Mouse (Mus musculus) intestine, embryonic 16.5 days (tissue): ENCODE data around the gene Ldhc. TPM values are rescaled to one million over a fixed set of nuclear protein-coding genes. Genes with fewer than 3 reads are reported as not detected.
"Not testable (repeated sequence)": the region's sequence is repeated elsewhere in the genome, so short reads cannot be mapped to it uniquely, and the experiment has no call there.

Source experiments
- ATAC-seq: fragments of 200-750 bp; cut with Nextera tagmentation; 2 replicates; pipeline ENCODE4 v1.8.0; 2017; ENCODE audit warnings: moderate TSS enrichment, moderate library complexity
- H3K27ac ChIP-seq: fragments of 300-500 bp; sonication (generic); 2 replicates; pipeline ENCODE4 v1.5.1; 2014; ENCODE audit warnings: mild to moderate bottlenecking, low read length
- H3K27me3 ChIP-seq: fragments of 300-500 bp; sonication (generic); replicated peaks from 2 replicates; pipeline ENCODE4 v1.6.1; 2014; ENCODE audit warnings: low read length, control low read depth, mixed read lengths; ENCODE audit not compliant: control insufficient read depth, insufficient read depth
- H3K36me3 ChIP-seq: fragments of 300-500 bp; sonication (generic); 2 replicates; pipeline ENCODE4 v1.6.1; 2014; ENCODE audit warnings: low read length, control low read depth; ENCODE audit not compliant: control insufficient read depth, insufficient read depth
- H3K4me1 ChIP-seq: fragments of 300-500 bp; sonication (generic); 2 replicates; pipeline ENCODE4 v1.6.1; 2014; ENCODE audit warnings: low read length, control low read depth, mixed read lengths; ENCODE audit not compliant: control insufficient read depth, insufficient read depth
- H3K4me2 ChIP-seq: fragments of 300-500 bp; sonication (generic); 2 replicates; pipeline ENCODE4 v1.6.1; 2014; ENCODE audit warnings: low read depth, low read length, control low read depth
- H3K4me3 ChIP-seq: fragments of 300-500 bp; sonication (generic); 2 replicates; pipeline ENCODE4 v1.5.1; 2014; ENCODE audit warnings: mild to moderate bottlenecking, low read length
- H3K9ac ChIP-seq: fragments of 300-500 bp; sonication (generic); 2 replicates; pipeline ENCODE4 v1.6.1; 2014; ENCODE audit warnings: low read depth, low read length
- H3K9me3 ChIP-seq: fragments of 300-500 bp; sonication (generic); 2 replicates; pipeline ENCODE4 v1.6.1; 2016; ENCODE audit warnings: low read length, control low read depth; ENCODE audit not compliant: control insufficient read depth
- WGBS: fragments of 180-500 bp; shearing (Covaris S2); extraction: QIAGEN DNeasy Blood & Tissue Kit; methylation state at CpG from one replicate; pipeline ENCODE4 v1.1.7; 2014; 5-methylcytosine and 5-hydroxymethylcytosine counted together
- polyA plus RNA-seq: library from polyadenylated mRNA; unstranded; fragments of >200 nt; fragmentation: Nextera tagmentation; extraction: Ambion mirVana; gene quantifications from 2 replicates; pipeline ENCODE4 v1.2.1, GENCODE M21; 2015

Ldhc gene
- polyA plus RNA-seq, 1 experiment from 2014 or later: not detected

GRCm38 (mm10) chr7:46880992-46881391 is 20.0 kb downstream of the Ldhc start:
- H3K27ac ChIP-seq: no peak overlapping the region
- H3K4me1 ChIP-seq: no peaks in the 10 kb centered on the region
- H3K27me3 ChIP-seq: no peaks in the 10 kb centered on the region
- no peak overlapping the region for H3K9ac ChIP-seq
- H3K36me3 ChIP-seq: 0 out of 2 replicates have a peak, but pooled peaks cover under 1% of the 10 kb centered on the region
- H3K9me3 ChIP-seq: no peaks in the 10 kb centered on the region
- ATAC-seq: no peak
- H3K4me2 ChIP-seq: no peak overlapping the region
- no peak overlapping the region for H3K4me3 ChIP-seq
- WGBS: 74% methylated on average over 2 of the region's 2 CpGs

- H3K9ac ChIP-seq, H3K4me2 ChIP-seq, H3K9me3 ChIP-seq, H3K27ac ChIP-seq, H3K36me3 ChIP-seq, ATAC-seq, H3K4me1 ChIP-seq, H3K27me3 ChIP-seq, H3K4me3 ChIP-seq: not testable (repeated sequence)
- 80% methylated on average over 8 of the region's 8 CpGs for WGBS
Observed at GRCm38 (mm10) chr7:46881941-46882340, 20.9 kb downstream of the Ldhc start.

GRCm38 (mm10) chr7:46883304-46883703 is 22.3 kb downstream of the Ldhc start:
- WGBS: 62% methylated on average over 3 of the region's 3 CpGs
- no peak for ATAC-seq

GRCm38 (mm10) chr7:46895511-46895910 is 34.5 kb downstream of the Ldhc start:
- H3K9me3 ChIP-seq: no peaks in the 10 kb centered on the region
- H3K4me3 ChIP-seq: no peak overlapping the region
- peaks cover 11% of the 10 kb centered on the region for H3K36me3 ChIP-seq
- H3K4me2 ChIP-seq: no peak overlapping the region
- no peaks in the 10 kb centered on the region for H3K27me3 ChIP-seq
- no peak for ATAC-seq
- H3K9ac ChIP-seq: no peak overlapping the region
- 89% methylated on average over 3 of the region's 3 CpGs for WGBS
- no peaks in the 10 kb centered on the region for H3K4me1 ChIP-seq
- H3K27ac ChIP-seq: no peak overlapping the region

More at GRCm38 (mm10) chr7:46883304-46883703, 22.3 kb downstream of the Ldhc start:
- Histone ChIP-seq H3K4me2 (no peak overlapping the region), H3K36me3 (peaks cover 8% of the 10 kb centered on the region; the same call in 1 of the 2 replicates), H3K9ac (no peak overlapping the region), H3K4me3 (no peak overlapping the region), H3K4me1 (no peaks in the 10 kb centered on the region), H3K27me3 (no peaks in the 10 kb centered on the region), H3K9me3 (no peaks in the 10 kb centered on the region), H3K27ac (no peak overlapping the region)

GRCm38 (mm10) chr7:46899343-46899742 is 38.3 kb downstream of the Ldhc start:
- Histone ChIP-seq H3K4me2 (no peak overlapping the region), H3K27me3 (no peaks in the 10 kb centered on the region), H3K27ac (no peak overlapping the region), H3K9ac (no peak overlapping the region), H3K4me1 (no peaks in the 10 kb centered on the region), H3K36me3 (peaks cover 5% of the 10 kb centered on the region; the same call in 1 of the 2 replicates), H3K4me3 (no peak overlapping the region), H3K9me3 (no peaks in the 10 kb centered on the region)
- no peak for ATAC-seq
- 78% methylated on average over 3 of the region's 3 CpGs for WGBS

- Histone ChIP-seq H3K4me3 (no peak overlapping the region), H3K9ac (no peak overlapping the region), H3K9me3 (no peaks in the 10 kb centered on the region), H3K27me3 (no peaks in the 10 kb centered on the region), H3K4me2 (no peak overlapping the region), H3K27ac (no peak overlapping the region), H3K36me3 (peaks cover 21% of the 10 kb centered on the region), H3K4me1 (no peaks in the 10 kb centered on the region)
- no peak for ATAC-seq
- 87% methylated on average over 3 of the region's 3 CpGs for WGBS
Observed at GRCm38 (mm10) chr7:46911250-46911649, 50.2 kb downstream of the Ldhc start.

- 87% methylated on average over 3 of the region's 3 CpGs for WGBS
- no peaks in the 10 kb centered on the region for H3K9me3 ChIP-seq
- no peak overlapping the region for H3K4me3 ChIP-seq
- H3K4me1 ChIP-seq: peaks cover 10% of the 10 kb centered on the region; the same call in 1 of the 2 replicates
- ATAC-seq: no peak
- H3K27ac ChIP-seq: no peak overlapping the region
- no peak overlapping the region for H3K4me2 ChIP-seq
- H3K9ac ChIP-seq: no peak overlapping the region
- peaks cover 6% of the 10 kb centered on the region; the same call in 1 of the 2 replicates for H3K36me3 ChIP-seq
- no peaks in the 10 kb centered on the region for H3K27me3 ChIP-seq
Observed at GRCm38 (mm10) chr7:46916376-46916775, 55.4 kb downstream of the Ldhc start.

GRCm38 (mm10) chr7:46918678-46919371 is 57.8 kb downstream of the Ldhc start:
- Histone ChIP-seq H3K9me3 (no peaks in the 10 kb centered on the region), H3K9ac (peak overlapping the region; percentile 95), H3K36me3 (peaks cover 3% of the 10 kb centered on the region; the same call in 1 of the 2 replicates), H3K27me3 (no peaks in the 10 kb centered on the region), H3K4me3 (peak overlapping the region; percentile 88), H3K4me2 (peak overlapping the region; percentile 55), H3K4me1 (peaks cover 10% of the 10 kb centered on the region; the same call in 1 of the 2 replicates), H3K27ac (peak overlapping the region; percentile 98; the same call in 1 of the 2 replicates)
- peak; percentile 20; the same call in 1 of the 2 replicates for ATAC-seq
- 13% methylated on average over 13 of the region's 13 CpGs for WGBS

GRCm38 (mm10) chr7:46919551-46920176 is 58.7 kb downstream of the Ldhc start, which contains the start of gene Tsg101:
Gene Tsg101, minus strand, starts transcription at chr7:46919969.
- H3K36me3 ChIP-seq: peaks cover 3% of the 10 kb centered on the region; the same call in 1 of the 2 replicates
- H3K27me3 ChIP-seq: no peaks in the 10 kb centered on the region
- ATAC-seq: peak; percentile 96
- peak within 1 kb of the TSS; percentile 98 for H3K27ac ChIP-seq
- peaks cover 10% of the 10 kb centered on the region; the same call in 1 of the 2 replicates for H3K4me1 ChIP-seq
- no peaks in the 10 kb centered on the region for H3K9me3 ChIP-seq
- H3K4me2 ChIP-seq: peak within 1 kb of the TSS; percentile 55
- H3K4me3 ChIP-seq: peak within 1 kb of the TSS; percentile 88
- H3K9ac ChIP-seq: peak within 1 kb of the TSS; percentile 95
- WGBS: under 1% methylated on average over 73 of the region's 75 CpGs
